Mouse (Mus musculus): ENCODE data around the gene Ddx10. TPM values are rescaled to one million over a fixed set of nuclear protein-coding genes. Genes with fewer than 3 reads are reported as not detected.
"Not testable (repeated sequence)": the region's sequence is repeated elsewhere in the genome, so short reads cannot be mapped to it uniquely, and the experiment has no call there.

Ddx10 gene
- polyA plus RNA-seq, 1 experiment from 2014 or later: 23.4 TPM

- H3K9me3 ChIP-seq (replicated peaks); H3K9ac ChIP-seq (replicated peaks); H3K4me1 ChIP-seq; H3K27me3 ChIP-seq (replicated peaks); H3K4me2 ChIP-seq; H3K27ac ChIP-seq (replicated peaks); H3K4me3 ChIP-seq (replicated peaks); ATAC-seq (ENCODE audit: low FRiP score); H3K36me3 ChIP-seq: not testable (repeated sequence)
- WGBS: 93% methylated on average over 1 of the region's 1 CpGs
These were observed 105.4 kb downstream of the Ddx10 start for GRCm38 (mm10) chr9:53142424-53142823.

GRCm38 (mm10) chr9:53140610-53141165 lies 107.2 kb downstream of the Ddx10 start:
- Histone ChIP-seq H3K27ac (replicated peaks) (no peak overlapping the region), H3K36me3 (no peaks in the 10 kb centered on the region), H3K9me3 (replicated peaks) (no peaks in the 10 kb centered on the region), H3K9ac (replicated peaks) (no peak overlapping the region), H3K4me1 (no peaks in the 10 kb centered on the region), H3K4me3 (replicated peaks) (no peak overlapping the region), H3K4me2 (no peak overlapping the region), H3K27me3 (replicated peaks) (no peaks in the 10 kb centered on the region)
- ATAC-seq (ENCODE audit: low FRiP score): no peak
- 58% methylated on average over 8 of the region's 8 CpGs for WGBS

DNA sequence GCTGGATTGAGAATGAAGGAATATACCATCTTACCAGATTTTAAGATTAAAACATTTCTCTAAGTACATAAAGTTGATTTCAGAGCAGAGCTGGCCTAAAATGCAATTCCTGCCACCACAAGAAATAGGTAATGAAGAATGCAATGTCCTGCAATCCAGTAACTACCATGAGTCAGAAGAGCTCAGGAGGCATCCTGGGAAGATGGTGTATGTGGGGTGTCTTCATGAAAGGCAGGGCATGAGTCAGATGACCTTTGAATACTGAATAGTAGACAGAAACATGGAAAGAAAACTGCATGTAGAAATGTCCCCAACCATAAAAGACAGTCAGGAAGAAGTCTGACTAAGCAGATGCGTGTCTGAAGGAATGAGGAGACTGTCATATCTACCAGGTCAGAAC lies 115.0 kb downstream of the Ddx10 start:
- ATAC-seq (ENCODE audit: low FRiP score): no peak
- no peaks in the 10 kb centered on the region for H3K27me3 ChIP-seq (replicated peaks)
- H3K27ac ChIP-seq (replicated peaks): no peak overlapping the region
- H3K9ac ChIP-seq (replicated peaks): no peak overlapping the region
- no peaks in the 10 kb centered on the region for H3K36me3 ChIP-seq
- WGBS: 97% methylated on average over 1 of the region's 1 CpGs
- no peak overlapping the region for H3K4me2 ChIP-seq
- H3K4me3 ChIP-seq (replicated peaks): no peak overlapping the region
- no peaks in the 10 kb centered on the region for H3K4me1 ChIP-seq
- no peaks in the 10 kb centered on the region for H3K9me3 ChIP-seq (replicated peaks)

DNA sequence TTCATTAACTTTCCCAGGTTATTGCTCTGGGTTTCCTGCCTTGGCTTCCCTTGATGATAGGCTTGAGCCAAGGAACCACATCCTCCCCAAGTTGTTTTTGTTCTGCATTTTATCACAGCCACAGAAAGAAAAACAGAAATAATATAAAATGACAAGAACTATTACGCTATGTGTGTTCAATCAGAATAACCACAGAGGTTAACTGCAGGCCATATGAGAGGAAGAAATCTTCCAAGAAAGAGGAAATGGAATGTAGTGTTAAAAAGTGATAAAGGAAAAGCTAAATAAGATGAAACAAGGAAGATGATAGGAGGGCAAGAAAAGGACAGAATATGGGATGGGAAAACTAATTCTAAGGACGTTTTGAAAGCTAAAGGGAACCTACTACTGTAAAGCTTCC lies 117.4 kb downstream of the Ddx10 start:
- Histone ChIP-seq H3K9ac (replicated peaks) (no peak overlapping the region), H3K27ac (replicated peaks) (no peak overlapping the region), H3K4me1 (no peaks in the 10 kb centered on the region), H3K27me3 (replicated peaks) (no peaks in the 10 kb centered on the region), H3K4me2 (no peak overlapping the region), H3K9me3 (replicated peaks) (no peaks in the 10 kb centered on the region), H3K36me3 (peaks cover 6% of the 10 kb centered on the region), H3K4me3 (replicated peaks) (no peak overlapping the region)
- WGBS: 83% methylated on average over 2 of the region's 2 CpGs
- ATAC-seq (ENCODE audit: low FRiP score): no peak

- no peak for ATAC-seq (ENCODE audit: low FRiP score)
- Histone ChIP-seq H3K27me3 (replicated peaks) (no peaks in the 10 kb centered on the region), H3K4me2 (no peak overlapping the region), H3K9me3 (replicated peaks) (no peaks in the 10 kb centered on the region), H3K9ac (replicated peaks) (no peak overlapping the region), H3K4me3 (replicated peaks) (no peak overlapping the region), H3K36me3 (no peaks in the 10 kb centered on the region), H3K4me1 (no peaks in the 10 kb centered on the region), H3K27ac (replicated peaks) (no peak overlapping the region)
- WGBS: 71% methylated on average over 1 of the region's 1 CpGs
These were observed 146.8 kb downstream of the Ddx10 start for GRCm38 (mm10) chr9:53101103-53101502.

DNA sequence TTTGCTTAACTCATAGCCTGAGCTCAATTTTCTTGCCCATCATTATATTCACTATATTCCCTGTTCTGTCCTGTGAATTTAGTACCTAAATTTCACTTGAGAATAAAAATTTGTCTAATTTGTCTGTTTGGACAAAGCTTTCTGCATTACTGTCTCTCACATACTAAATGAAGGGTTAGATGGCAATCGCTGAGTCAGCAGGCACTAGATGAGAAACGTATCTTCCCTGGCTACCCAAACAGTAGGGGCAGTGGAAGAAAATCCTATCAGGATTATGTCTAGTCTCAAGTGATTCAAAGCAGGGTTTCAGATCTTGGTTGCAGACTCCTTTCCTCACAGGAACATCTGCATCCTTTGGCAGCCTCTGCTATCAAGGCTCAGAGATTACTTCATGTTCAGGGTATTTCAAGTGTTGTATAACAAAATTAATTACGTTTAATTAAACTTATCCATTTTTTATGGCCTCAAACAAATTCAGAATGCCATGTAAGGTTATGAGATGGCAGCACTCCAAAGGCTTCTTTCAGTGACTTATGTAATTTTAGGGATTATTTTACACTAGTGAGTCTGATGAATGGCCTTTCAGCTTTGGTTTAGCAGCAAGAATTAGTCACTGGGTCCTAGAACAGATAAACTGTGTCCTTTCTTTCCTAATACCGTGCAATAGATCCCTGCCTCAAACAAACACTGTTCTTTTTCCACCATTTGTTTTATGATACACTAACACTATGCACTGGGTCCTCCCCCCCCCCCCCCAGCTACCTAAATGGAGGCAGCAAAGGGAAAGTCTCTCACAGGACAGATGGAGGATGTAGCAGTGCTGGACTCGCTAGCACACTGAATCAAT lies 152.3 kb downstream of the Ddx10 start:
- H3K36me3 ChIP-seq: no peaks in the 10 kb centered on the region
- H3K4me2 ChIP-seq: no peak overlapping the region
- WGBS: 64% methylated on average over 5 of the region's 5 CpGs
- no peak for ATAC-seq (ENCODE audit: low FRiP score)
- no peaks in the 10 kb centered on the region for H3K27me3 ChIP-seq (replicated peaks)
- no peaks in the 10 kb centered on the region for H3K9me3 ChIP-seq (replicated peaks)
- no peaks in the 10 kb centered on the region for H3K4me1 ChIP-seq
- no peak overlapping the region for H3K9ac ChIP-seq (replicated peaks)
- no peak overlapping the region for H3K4me3 ChIP-seq (replicated peaks)
- H3K27ac ChIP-seq (replicated peaks): no peak overlapping the region

GRCm38 (mm10) chr9:53094536-53094935 lies 153.3 kb downstream of the Ddx10 start:
- H3K36me3 ChIP-seq: no peaks in the 10 kb centered on the region
- H3K27me3 ChIP-seq (replicated peaks): no peaks in the 10 kb centered on the region
- H3K27ac ChIP-seq (replicated peaks): no peak overlapping the region
- no peak overlapping the region for H3K4me3 ChIP-seq (replicated peaks)
- H3K4me2 ChIP-seq: no peak overlapping the region
- no peaks in the 10 kb centered on the region for H3K9me3 ChIP-seq (replicated peaks)
- no peak for ATAC-seq (ENCODE audit: low FRiP score)
- 90% methylated on average over 7 of the region's 7 CpGs for WGBS
- H3K9ac ChIP-seq (replicated peaks): no peak overlapping the region
- H3K4me1 ChIP-seq: no peaks in the 10 kb centered on the region

GRCm38 (mm10) chr9:53077626-53078025 lies 170.2 kb downstream of the Ddx10 start:
- WGBS: 79% methylated on average over 3 of the region's 3 CpGs
- no peaks in the 10 kb centered on the region for H3K27me3 ChIP-seq (replicated peaks)

GRCm38 (mm10) chr9:53075931-53076330 lies 171.9 kb downstream of the Ddx10 start:
- H3K9me3 ChIP-seq (replicated peaks): no peaks in the 10 kb centered on the region
- peaks cover 10% of the 10 kb centered on the region for H3K4me1 ChIP-seq
- no peaks in the 10 kb centered on the region for H3K27me3 ChIP-seq (replicated peaks)
- H3K27ac ChIP-seq (replicated peaks): no peak overlapping the region
- H3K4me2 ChIP-seq: no peak overlapping the region
- no peak overlapping the region for H3K9ac ChIP-seq (replicated peaks)
- 86% methylated on average over 3 of the region's 3 CpGs for WGBS
- ATAC-seq (ENCODE audit: low FRiP score): no peak
- H3K36me3 ChIP-seq: no peaks in the 10 kb centered on the region
- H3K4me3 ChIP-seq (replicated peaks): no peak overlapping the region

More at GRCm38 (mm10) chr9:53077626-53078025, 170.2 kb downstream of the Ddx10 start:
- no peak for ATAC-seq (ENCODE audit: low FRiP score)
- Histone ChIP-seq H3K9ac (replicated peaks) (no peak overlapping the region), H3K4me2 (no peak overlapping the region), H3K36me3 (no peaks in the 10 kb centered on the region), H3K9me3 (replicated peaks) (no peaks in the 10 kb centered on the region), H3K27ac (replicated peaks) (no peak overlapping the region), H3K4me1 (no peaks in the 10 kb centered on the region), H3K4me3 (replicated peaks) (no peak overlapping the region)

DNA sequence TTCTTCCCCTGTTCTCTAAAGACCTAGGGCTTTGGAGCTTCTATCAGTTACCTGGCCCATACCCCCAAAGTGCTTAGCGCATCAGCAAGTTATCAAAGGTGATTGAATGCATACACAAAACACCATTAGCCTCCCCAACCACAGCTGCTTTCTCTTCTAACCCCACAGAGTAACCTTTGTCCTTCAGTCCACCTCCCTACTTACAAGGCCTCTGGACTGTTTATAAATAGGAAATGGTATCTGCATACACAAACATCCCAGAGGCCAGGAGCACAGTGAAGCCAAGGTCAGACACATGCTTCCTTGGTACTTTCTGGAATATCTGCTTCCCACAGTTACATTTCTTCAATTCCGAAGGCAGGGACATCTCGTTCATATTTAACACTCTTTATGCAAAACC lies 173.4 kb downstream of the Ddx10 start:
- no peaks in the 10 kb centered on the region for H3K27me3 ChIP-seq (replicated peaks)
- no peak overlapping the region for H3K4me3 ChIP-seq (replicated peaks)
- H3K4me1 ChIP-seq: peaks cover 11% of the 10 kb centered on the region
- H3K4me2 ChIP-seq: no peak overlapping the region
- no peak overlapping the region for H3K9ac ChIP-seq (replicated peaks)
- H3K9me3 ChIP-seq (replicated peaks): no peaks in the 10 kb centered on the region
- ATAC-seq (ENCODE audit: low FRiP score): no peak
- H3K36me3 ChIP-seq: no peaks in the 10 kb centered on the region
- H3K27ac ChIP-seq (replicated peaks): no peak overlapping the region
- 90% methylated on average over 3 of the region's 3 CpGs for WGBS

DNA sequence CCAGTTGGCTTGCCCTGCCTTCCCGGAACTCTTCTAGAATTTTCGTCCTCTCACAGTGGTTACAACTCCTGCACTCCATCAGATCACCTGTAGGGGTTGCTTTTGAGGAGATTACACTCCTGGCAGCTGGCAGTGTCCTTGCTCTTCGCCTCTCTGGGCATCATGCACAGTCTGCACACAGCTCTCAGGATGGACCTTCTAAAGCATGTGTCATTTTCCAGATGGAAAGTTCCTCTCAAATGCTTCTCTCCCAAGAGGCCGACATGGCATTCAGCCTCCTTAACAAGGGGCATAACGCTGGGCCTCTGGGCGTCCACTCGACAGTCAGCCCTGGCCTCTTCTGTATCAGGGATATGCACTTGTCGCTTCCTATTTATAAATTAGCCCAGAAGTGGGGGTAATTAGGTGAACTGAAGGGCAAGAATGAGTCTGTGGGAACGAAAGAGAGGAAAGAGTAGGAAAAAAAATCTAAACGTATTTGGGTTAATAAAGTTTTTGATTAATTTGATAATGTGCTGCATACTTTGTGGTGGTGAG lies 174.2 kb downstream of the Ddx10 start:
- no peak overlapping the region for H3K4me2 ChIP-seq
- H3K9me3 ChIP-seq (replicated peaks): no peaks in the 10 kb centered on the region
- H3K36me3 ChIP-seq: no peaks in the 10 kb centered on the region
- peaks cover 11% of the 10 kb centered on the region for H3K4me1 ChIP-seq
- WGBS: 93% methylated on average over 10 of the region's 10 CpGs
- no peak for ATAC-seq (ENCODE audit: low FRiP score)
- no peaks in the 10 kb centered on the region for H3K27me3 ChIP-seq (replicated peaks)
- no peak overlapping the region for H3K4me3 ChIP-seq (replicated peaks)
- no peak overlapping the region for H3K27ac ChIP-seq (replicated peaks)
- no peak overlapping the region for H3K9ac ChIP-seq (replicated peaks)

DNA sequence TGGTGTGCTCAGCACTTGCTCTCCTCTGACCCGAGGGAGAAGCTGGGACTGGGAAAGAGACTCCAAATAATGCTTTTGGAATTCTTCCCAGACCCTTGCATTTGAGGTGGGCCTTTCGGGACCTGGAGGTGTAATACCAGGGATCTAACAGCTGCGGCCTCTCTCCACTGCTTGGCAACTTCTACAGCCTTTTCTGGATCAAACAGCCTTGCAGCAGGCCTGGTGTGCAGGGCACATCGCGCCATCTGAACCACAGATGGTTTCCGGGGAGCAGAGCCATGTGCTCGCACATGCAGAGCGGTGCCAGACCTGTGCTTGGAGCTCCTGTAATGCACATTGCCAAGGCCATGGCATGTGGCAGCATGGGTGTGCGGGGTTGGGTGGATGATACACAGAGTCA lies 175.8 kb downstream of the Ddx10 start:
- Histone ChIP-seq H3K4me2 (no peak overlapping the region), H3K4me1 (peaks cover 11% of the 10 kb centered on the region), H3K27me3 (replicated peaks) (no peaks in the 10 kb centered on the region), H3K27ac (replicated peaks) (0 out of 2 replicates have a peak overlapping the region, but pooled peaks have one; percentile 33), H3K9me3 (replicated peaks) (no peaks in the 10 kb centered on the region), H3K9ac (replicated peaks) (no peak overlapping the region), H3K36me3 (no peaks in the 10 kb centered on the region), H3K4me3 (replicated peaks) (no peak overlapping the region)
- WGBS: 70% methylated on average over 9 of the region's 9 CpGs
- ATAC-seq (ENCODE audit: low FRiP score): peak; percentile 45; the same call in 1 of the 2 replicates
